Mouse (Mus musculus) ovary, postnatal 36 days (tissue): ENCODE data around the gene Fam84b.
A peak's percentile ranks its signal among the peaks of the same experiment; 100 is the strongest.

ENCODE experiments used
- DNase-seq: peaks from one replicate; pipeline ENCODE4 v3.0.0; 2022; ENCODE audit warnings: low spot score, mixed read lengths

The Fam84b gene

DNA sequence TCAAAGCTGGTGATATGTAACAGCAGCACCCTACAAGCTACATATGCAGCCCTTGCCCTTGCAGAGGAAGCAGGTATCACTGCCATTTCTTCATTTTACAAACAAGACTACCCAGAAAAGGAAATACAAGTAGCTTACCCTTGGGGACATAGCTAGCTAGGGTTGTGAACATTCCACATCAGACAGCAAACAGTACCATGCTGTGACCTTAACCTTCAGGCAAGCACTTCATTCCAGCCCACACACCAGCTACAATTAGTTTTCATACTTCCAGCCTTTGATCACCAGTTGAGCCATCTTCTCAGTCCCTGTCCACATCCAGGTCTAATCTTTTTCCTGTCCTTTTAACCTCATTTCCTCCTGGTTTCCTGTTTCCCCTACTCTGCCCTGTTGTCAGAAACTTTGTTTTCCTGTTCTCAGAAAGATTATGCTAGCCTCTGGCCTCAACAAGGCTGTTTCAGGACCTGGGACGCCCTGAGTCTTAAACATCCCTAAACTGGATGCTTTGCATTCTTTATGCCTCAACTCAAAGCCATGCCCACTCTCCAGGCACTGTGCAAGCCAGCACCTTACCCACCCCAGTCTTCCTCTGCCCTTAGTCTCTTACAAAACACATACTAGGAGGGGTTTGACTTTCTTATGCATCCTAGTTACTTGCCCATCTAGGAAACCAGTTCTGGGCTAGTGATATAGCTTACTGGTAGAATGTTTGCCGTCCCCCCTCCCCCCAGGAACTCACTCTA is 19.9 kb downstream of the Fam84b start:
- DNase-seq, result no peak

DNA sequence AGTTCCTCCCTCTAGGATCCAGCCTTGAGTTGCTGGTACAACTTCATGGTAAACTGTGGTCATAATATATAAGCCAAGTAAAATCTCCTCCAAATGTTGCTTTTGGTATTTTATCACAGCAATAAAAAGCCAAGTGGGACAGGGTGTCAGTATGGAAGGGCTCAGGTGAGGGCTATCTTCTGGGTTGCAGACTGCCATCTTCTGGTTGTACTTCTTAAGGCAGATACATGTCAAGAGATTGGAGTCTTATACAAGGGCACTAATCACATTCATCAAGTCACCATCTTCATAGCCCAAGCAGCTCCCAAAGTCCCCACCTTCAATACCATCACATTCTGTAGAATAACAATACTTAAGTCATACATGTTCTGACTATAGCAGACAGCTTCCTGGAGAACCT is 21.0 kb downstream of the Fam84b start:
- DNase-seq, result no peak

- DNase-seq, result no peak
These were observed 27.4 kb downstream of the Fam84b start for GRCm38 (mm10) chr15:60826226-60826625.

GRCm38 (mm10) chr15:60824751-60825227 is 28.8 kb downstream of the Fam84b start:
- DNase-seq, result peak; percentile 93

DNA sequence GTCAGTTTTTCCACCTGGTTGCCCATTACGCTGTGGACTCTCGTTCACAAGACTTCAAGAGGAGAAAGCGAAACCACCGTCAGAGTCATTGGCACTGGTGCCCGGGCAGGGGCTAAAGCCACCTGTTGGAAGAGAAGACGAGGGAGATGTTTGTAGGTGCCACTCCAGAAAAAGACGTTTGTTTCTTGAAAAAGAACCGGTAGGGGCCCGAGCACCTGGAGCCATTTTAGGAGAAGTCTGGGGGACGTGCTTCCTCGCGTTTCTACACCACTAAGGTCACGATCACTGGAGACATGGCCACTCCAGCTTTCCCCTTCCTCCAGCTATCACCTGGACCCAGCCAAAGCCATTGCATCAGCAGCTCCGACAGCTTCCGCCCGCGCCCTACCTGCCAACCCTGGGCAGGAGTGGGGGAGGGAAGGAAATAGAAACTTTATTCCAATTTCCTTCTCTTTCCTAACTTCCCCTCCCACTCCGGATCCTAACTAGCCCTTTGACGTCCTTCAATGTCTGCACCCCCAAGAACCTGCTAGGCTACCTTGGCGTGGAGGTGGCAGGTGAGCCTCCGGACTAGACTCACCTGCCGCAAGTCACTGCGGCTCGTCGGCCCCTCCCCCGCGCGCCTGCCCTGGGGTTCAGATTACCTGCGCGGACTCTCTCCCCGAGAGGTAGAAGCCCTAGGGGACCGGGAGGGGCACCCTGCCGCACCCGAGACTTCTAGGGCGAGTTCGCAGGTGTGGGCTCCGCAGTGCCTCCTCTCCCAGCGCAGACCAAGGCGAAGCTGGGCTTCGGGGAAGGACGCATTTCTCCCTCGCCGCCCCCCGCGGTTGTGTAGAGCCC is 29.5 kb downstream of the Fam84b start:
- peak; percentile 37 for DNase-seq

DNA sequence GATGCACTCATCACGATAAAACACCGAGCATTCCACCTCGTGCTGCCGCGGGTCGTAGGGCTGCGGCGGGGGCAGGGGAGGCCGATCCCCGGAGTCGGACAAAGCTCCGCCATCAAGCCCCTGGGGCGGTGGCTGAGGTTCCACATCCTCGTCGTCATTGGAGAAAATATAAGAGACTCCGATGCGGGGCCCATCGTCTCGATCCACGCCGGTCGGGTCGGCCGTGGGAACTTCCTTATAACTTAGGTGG is 30.0 kb downstream of the Fam84b start:
- peak; percentile 45 for DNase-seq

DNA sequence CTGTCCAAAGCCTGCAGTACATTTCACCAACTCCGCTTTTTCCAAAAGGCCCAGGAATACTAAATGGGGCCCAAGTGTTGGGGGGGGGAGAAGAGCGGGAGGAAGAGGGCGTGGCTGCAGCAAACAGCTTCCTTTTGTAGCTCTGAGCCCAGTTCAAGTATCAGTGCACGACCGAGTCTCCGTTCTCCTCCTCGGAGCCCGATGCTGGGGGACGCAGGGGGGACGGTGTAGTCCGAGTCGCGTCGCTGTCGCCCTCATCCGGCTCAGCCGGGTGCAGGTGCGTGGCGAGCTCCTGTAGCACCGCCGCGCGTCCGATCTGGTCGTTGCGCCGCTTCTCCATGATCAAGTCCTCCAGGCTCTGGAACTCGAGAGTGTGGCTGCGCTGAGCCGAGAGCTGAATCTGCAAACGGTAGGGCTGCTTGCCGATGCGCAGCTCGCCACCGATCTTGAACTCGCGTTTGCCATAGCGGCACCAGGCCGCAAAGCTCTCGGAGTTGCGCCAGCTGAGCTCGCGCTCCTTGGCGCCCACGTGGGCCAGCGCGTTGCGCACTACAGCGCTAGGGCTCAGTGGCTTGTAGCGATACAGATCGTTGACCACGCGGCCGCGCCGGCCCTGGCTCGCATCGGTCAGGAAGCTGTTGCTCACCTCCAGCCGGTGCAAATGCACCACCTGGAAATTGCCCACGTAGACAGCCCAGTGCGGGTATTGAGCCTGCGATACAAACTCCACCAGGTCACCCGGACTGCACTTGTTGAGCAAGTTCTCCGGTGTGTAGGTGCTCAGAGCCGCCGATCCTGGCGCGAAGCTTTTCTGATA is 30.6 kb downstream of the Fam84b start:
- peak; percentile 76 for DNase-seq

DNA sequence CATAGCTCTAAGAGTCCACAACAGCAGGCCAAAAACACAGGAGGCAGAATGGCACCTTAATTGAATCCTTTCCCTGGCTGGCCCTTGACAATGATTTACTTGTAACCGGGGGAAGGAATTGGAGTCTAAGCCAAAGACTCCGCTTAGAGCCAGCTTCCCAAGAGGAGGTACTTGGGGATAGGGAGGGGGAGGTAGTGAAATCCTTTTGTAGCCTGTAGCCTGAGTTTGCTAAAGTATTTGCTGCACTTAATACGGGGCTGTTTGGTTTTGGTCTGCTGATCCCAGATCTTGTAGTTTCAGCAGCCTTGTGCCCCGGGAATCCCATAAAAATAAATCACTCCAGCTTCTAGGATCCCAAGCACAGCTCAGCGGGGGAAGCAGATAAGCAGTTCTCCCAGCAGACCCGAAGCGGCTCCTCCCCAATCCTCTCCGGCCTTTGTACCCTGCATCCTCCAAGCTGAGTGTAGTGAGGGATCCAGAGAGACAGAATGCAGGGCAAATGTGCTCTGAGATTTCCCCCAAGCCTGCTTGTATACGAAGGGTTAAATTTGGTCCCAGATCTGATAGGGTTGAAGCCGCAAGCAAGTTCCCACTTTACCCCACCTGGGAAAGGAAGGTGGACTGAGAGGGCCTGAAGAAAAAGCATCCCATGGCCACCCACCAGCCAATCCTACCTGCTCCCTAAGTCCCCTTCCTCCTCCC is 31.3 kb downstream of the Fam84b start:
- DNase-seq, result peak; percentile 39

GRCm38 (mm10) chr15:60818500-60818899 is 35.1 kb downstream of the Fam84b start:
- DNase-seq, result no peak

DNA sequence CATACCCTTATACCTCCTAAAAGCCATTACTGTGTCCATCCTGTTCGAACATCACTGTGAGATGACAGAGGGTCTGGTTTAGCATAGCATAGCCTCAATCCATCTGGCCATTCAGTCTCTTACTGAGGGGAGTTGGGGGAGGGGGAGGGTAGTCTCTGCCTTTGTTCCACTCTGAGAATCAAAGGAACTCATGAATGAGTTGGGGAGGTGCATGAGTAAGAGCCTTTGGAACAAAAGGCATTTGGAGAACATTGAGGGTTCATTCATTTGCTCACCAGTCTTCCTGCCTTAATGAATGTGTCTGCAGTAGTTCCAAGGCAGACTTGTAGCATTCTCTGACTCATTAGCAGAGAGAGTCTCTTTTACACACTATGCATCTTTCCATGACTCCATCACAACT is 37.1 kb downstream of the Fam84b start:
- no peak for DNase-seq

DNA sequence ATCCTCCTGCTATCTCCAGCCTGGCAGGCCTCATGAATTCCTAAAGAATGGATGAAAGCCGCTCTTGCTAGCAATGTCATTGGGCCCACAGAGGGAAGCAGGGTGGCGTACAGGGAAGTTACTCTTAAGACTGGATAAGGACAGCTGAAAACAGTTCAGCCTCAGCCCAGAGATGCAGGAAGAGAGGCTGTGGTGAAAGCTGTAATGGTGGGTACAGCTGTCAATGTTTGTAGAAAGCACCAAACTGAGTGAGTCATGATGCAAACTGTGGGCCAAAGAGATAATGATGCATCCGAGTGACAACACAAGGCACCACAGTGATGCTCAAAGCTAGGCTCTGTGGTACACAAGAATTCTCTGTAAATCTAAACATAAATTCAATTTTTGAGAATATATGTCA is 39.0 kb downstream of the Fam84b start:
- DNase-seq, result no peak

GRCm38 (mm10) chr15:60793041-60793673 is 60.4 kb downstream of the Fam84b start:
- DNase-seq, result no peak

GRCm38 (mm10) chr15:60789084-60789483 is 64.5 kb downstream of the Fam84b start:
- no peak for DNase-seq

DNA sequence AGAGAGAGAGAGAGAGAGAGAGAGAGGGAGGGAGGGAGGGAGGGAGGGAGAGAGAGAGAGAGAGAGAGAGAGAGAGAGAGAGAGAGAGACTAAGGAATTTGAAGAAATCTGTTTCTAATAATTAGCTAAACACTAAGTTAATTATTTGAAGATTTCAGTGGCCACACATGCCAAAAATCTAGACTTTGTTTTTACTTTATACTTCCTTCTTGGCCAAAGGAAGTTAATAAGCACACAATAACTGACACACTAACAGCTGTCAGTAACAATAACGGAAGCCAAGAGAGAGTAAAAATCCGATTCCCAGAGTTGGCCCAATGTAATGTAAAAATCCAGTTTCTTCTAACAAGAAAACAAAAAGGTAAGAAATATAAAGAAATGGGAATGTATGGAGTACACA is 69.8 kb downstream of the Fam84b start:
- DNase-seq, result no peak

DNA sequence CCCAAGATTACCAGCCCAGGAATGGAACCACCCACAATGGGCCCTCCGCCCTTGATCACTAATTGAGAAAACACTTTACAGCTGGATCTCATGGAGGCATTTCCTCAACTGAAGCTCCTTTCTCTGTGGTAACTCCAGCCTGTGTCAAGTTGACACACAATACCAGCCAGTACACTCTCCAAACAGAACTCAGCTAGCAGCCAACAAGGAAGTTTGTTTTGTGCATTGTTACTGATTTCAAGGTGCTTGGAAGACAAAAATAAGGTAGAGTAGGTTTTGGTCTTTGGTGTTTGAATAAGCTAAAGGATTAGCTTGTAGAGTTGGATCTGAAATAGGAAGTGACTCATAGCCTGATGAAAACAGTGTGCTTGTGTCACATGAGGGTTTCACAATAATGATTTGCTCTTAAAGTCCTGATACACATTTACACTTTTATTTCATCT is 74.0 kb downstream of the Fam84b start:
- no peak for DNase-seq

GRCm38 (mm10) chr15:60779063-60779462 is 74.5 kb downstream of the Fam84b start:
- DNase-seq, result no peak
